Mouse (Mus musculus) C2C12 (cell line): ENCODE results near the gene Eif3c.

Source experiments
- CEBPB ChIP-seq: IDR thresholded peaks from one replicate; pipeline ENCODE4 v1.6.1; 2011; ENCODE audit warnings: low read depth, mild to moderate bottlenecking, control low read depth, moderate library complexity
- CTCF ChIP-seq: IDR thresholded peaks from one replicate; pipeline ENCODE4 v1.5.1; 2011; ENCODE audit not compliant: control insufficient read depth, insufficient read depth, insufficient read length
- FOSL1 ChIP-seq: IDR thresholded peaks from one replicate; pipeline ENCODE4 v1.8.0; 2011; ENCODE audit warnings: mild to moderate bottlenecking, low read length; ENCODE audit not compliant: poor library complexity, insufficient read depth, severe bottlenecking
- MAX ChIP-seq: IDR thresholded peaks from one replicate; pipeline ENCODE4 v1.6.1; 2011; ENCODE audit warnings: mild to moderate bottlenecking, control low read depth
- MYOD1 ChIP-seq: IDR thresholded peaks from one replicate; pipeline ENCODE4 v1.6.1; 2011; ENCODE audit warnings: low read depth; ENCODE audit not compliant: control insufficient read depth, insufficient read length
- MYOG ChIP-seq: IDR thresholded peaks from one replicate; pipeline ENCODE4 v1.6.1; 2011; ENCODE audit not compliant: control insufficient read depth, insufficient read length; ENCODE audit errors: extremely low read depth
- USF1 ChIP-seq: IDR thresholded peaks from one replicate; pipeline ENCODE4 v1.6.1; 2011; ENCODE audit warnings: low read depth, mild to moderate bottlenecking, control low read depth, moderate library complexity

GRCm38 (mm10) chr7:126502751-126503150 lies 63.5 kb downstream of the Eif3c start:
- TF ChIP-seq CTCF (no peak), MAX (no peak), CEBPB (no peak), USF1 (no peak), FOSL1 (no peak), MYOG (no peak), MYOD1 (no peak)
